Mouse (Mus musculus): ENCODE data around the gene Exoc6.

- TF ChIP-seq CTCF (IDR thresholded peaks at IDR 0.05; ENCODE audit: borderline replicate concordance, control insufficient read depth, extremely low read depth, insufficient read depth, low read length, poor library complexity) = no peak
- no peak for TF ChIP-seq POLR2A (IDR thresholded peaks at IDR 0.05; ENCODE audit: control insufficient read depth, extremely low read depth, insufficient read depth, low read length, poor library complexity)
These were observed 35.4 kb upstream of the Exoc6 start for GRCm38 (mm10) chr19:37514811-37515292.
